Mouse (Mus musculus): Measurements from ENCODE around the gene Fggy.

DNA sequence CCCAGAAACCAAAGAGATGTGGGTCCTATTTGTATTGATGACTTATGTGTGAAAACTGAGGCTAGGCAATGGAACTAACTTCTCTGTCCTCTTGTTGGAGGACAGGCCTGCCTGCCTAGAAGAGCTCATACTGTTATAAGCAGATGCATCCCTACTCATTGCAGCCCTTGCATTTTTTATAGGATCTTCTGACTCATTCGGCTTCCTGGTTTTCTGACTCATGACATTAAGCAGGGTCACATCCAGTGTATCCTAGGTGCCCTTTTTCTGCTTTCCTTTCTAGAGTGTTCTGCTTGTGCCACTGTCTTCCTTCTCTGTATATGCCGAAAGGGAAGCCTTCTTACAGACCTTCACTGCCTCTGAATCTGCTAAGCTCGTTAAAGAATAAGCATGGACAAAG is 158.8 kb downstream of the Fggy start:
- TF ChIP-seq CTCF (IDR thresholded peaks at IDR 0.05) (no peak), POLR2A (IDR thresholded peaks at IDR 0.05; ENCODE audit: insufficient read depth, low read depth, low read length) (no peak), EP300 (IDR thresholded peaks at IDR 0.05; ENCODE audit: insufficient read depth, low read depth, low read length) (no peak)
